Mouse (Mus musculus) stomach, embryonic 14.5 days (tissue): ENCODE measurements around the gene Pigl. TPM values are rescaled to one million over a fixed set of nuclear protein-coding genes. Genes with fewer than 3 reads are reported as not detected.
"Not testable (repeated sequence)": the region's sequence is repeated elsewhere in the genome, so short reads cannot be mapped to it uniquely, and the experiment has no call there.

Source experiments
- ATAC-seq: fragments of 200-750 bp; cut with Nextera tagmentation; 2 replicates; pipeline ENCODE4 v1.8.0; 2017; ENCODE audit warnings: low read depth, moderate TSS enrichment; ENCODE audit not compliant: insufficient number of reproducible peaks, insufficient read depth, low FRiP score
- H3K27ac ChIP-seq: fragments of 300-500 bp; sonication (generic); 2 replicates; pipeline ENCODE4 v1.5.1; 2014; ENCODE audit warnings: mild to moderate bottlenecking, low read length, moderate library complexity, mixed read lengths
- H3K27me3 ChIP-seq: fragments of 300-500 bp; sonication (generic); 2 replicates; pipeline ENCODE4 v1.6.1; 2014; ENCODE audit warnings: low read length, control low read depth, mixed read lengths; ENCODE audit not compliant: control insufficient read depth, insufficient read depth
- H3K36me3 ChIP-seq: fragments of 300-500 bp; sonication (generic); 2 replicates; pipeline ENCODE4 v1.6.1; 2014; ENCODE audit warnings: mild to moderate bottlenecking, control low read depth, low read length, moderate library complexity, mixed read lengths; ENCODE audit not compliant: control insufficient read depth, insufficient read depth
- H3K4me1 ChIP-seq: fragments of 300-500 bp; sonication (generic); 2 replicates; pipeline ENCODE4 v1.6.1; 2014; ENCODE audit warnings: low read length, control low read depth, mixed read lengths; ENCODE audit not compliant: control insufficient read depth, insufficient read depth
- H3K4me2 ChIP-seq: fragments of 300-500 bp; sonication (generic); replicated peaks from 2 replicates; pipeline ENCODE4 v1.6.1; 2014; ENCODE audit warnings: low read depth, low read length, control low read depth
- H3K4me3 ChIP-seq: fragments of 300-500 bp; sonication (generic); 2 replicates; pipeline ENCODE4 v1.5.1; 2014; ENCODE audit warnings: low read depth, low read length, control low read depth
- H3K9ac ChIP-seq: fragments of 300-500 bp; sonication (generic); replicated peaks from 2 replicates; pipeline ENCODE4 v1.6.1; 2014; ENCODE audit warnings: low read depth, mild to moderate bottlenecking, control low read depth, low read length, moderate library complexity, mixed read lengths
- H3K9me3 ChIP-seq: fragments of 300-500 bp; sonication (generic); 2 replicates; pipeline ENCODE4 v1.6.1; 2016; ENCODE audit warnings: low read depth, low read length, control low read depth; ENCODE audit not compliant: control insufficient read depth
- WGBS: fragments of 180-500 bp; shearing (Covaris S2); extraction: QIAGEN DNeasy Blood & Tissue Kit; methylation state at CpG from one replicate; pipeline ENCODE4 v1.1.7; 2014; 5-methylcytosine and 5-hydroxymethylcytosine counted together
- polyA plus RNA-seq: library from polyadenylated mRNA; unstranded; fragments of >200 nt; fragmentation: Nextera tagmentation; extraction: Ambion mirVana; gene quantifications from 2 replicates; pipeline ENCODE4 v1.2.1, GENCODE M21; 2014

Pigl gene
- polyA plus RNA-seq, 1 experiment from 2014 or later = 11.1 TPM

GRCm38 (mm10) chr11:62497181-62497580 is 38.9 kb downstream of the Pigl start:
- peaks cover 13% of the 10 kb centered on the region for H3K4me1 ChIP-seq
- H3K9me3 ChIP-seq = no peaks in the 10 kb centered on the region
- ATAC-seq = no peak
- no peaks in the 10 kb centered on the region for H3K36me3 ChIP-seq
- WGBS = 44% methylated on average over 3 of the region's 3 CpGs
- H3K9ac ChIP-seq = no peak overlapping the region
- H3K4me3 ChIP-seq = no peak overlapping the region
- no peak overlapping the region for H3K4me2 ChIP-seq
- no peaks in the 10 kb centered on the region for H3K27me3 ChIP-seq
- H3K27ac ChIP-seq = no peak overlapping the region

GRCm38 (mm10) chr11:62498802-62499201 is 40.5 kb downstream of the Pigl start:
- 86% methylated on average over 2 of the region's 2 CpGs for WGBS
- Histone ChIP-seq H3K4me1 (peaks cover 13% of the 10 kb centered on the region), H3K4me3 (no peak overlapping the region)

GRCm38 (mm10) chr11:62500529-62500928 is 42.3 kb downstream of the Pigl start:
- Histone ChIP-seq H3K27ac (no peak overlapping the region), H3K36me3 (no peaks in the 10 kb centered on the region), H3K4me3 (no peak overlapping the region), H3K4me2 (no peak overlapping the region), H3K9me3 (no peaks in the 10 kb centered on the region), H3K27me3 (no peaks in the 10 kb centered on the region), H3K4me1 (peaks cover 3% of the 10 kb centered on the region; the same call in 1 of the 2 replicates), H3K9ac (no peak overlapping the region)
- WGBS = 76% methylated on average over 2 of the region's 2 CpGs
- ATAC-seq = no peak

More at GRCm38 (mm10) chr11:62498802-62499201, 40.5 kb downstream of the Pigl start:
- Histone ChIP-seq H3K9ac (no peak overlapping the region), H3K4me2 (no peak overlapping the region), H3K27me3 (no peaks in the 10 kb centered on the region), H3K36me3 (no peaks in the 10 kb centered on the region), H3K9me3 (no peaks in the 10 kb centered on the region), H3K27ac (no peak overlapping the region)
- ATAC-seq = no peak

- no peak for ATAC-seq
- H3K27me3 ChIP-seq = no peaks in the 10 kb centered on the region
- H3K27ac ChIP-seq = no peak overlapping the region
- no peak overlapping the region for H3K9ac ChIP-seq
- H3K9me3 ChIP-seq = no peaks in the 10 kb centered on the region
- no peak overlapping the region for H3K4me3 ChIP-seq
- no peak overlapping the region for H3K4me2 ChIP-seq
- H3K4me1 ChIP-seq = no peaks in the 10 kb centered on the region
- 82% methylated on average over 4 of the region's 4 CpGs for WGBS
- no peaks in the 10 kb centered on the region for H3K36me3 ChIP-seq
Observed at GRCm38 (mm10) chr11:62507683-62508082, 49.4 kb downstream of the Pigl start.

- H3K4me3 ChIP-seq, H3K27ac ChIP-seq, H3K9ac ChIP-seq, H3K9me3 ChIP-seq, H3K27me3 ChIP-seq, H3K4me2 ChIP-seq, H3K4me1 ChIP-seq, H3K36me3 ChIP-seq, ATAC-seq: not testable (repeated sequence)
- 95% methylated on average over 13 of the region's 13 CpGs for WGBS
Observed at GRCm38 (mm10) chr11:62508365-62508764, 50.1 kb downstream of the Pigl start.

- ATAC-seq, H3K9me3 ChIP-seq, H3K27ac ChIP-seq, H3K9ac ChIP-seq, H3K4me3 ChIP-seq, H3K4me2 ChIP-seq, H3K4me1 ChIP-seq, H3K27me3 ChIP-seq, H3K36me3 ChIP-seq: not testable (repeated sequence)
- WGBS = 91% methylated on average over 5 of the region's 5 CpGs
Observed at GRCm38 (mm10) chr11:62508816-62509215, 50.6 kb downstream of the Pigl start.

GRCm38 (mm10) chr11:62509571-62509970 is 51.3 kb downstream of the Pigl start:
- no peaks in the 10 kb centered on the region for H3K36me3 ChIP-seq
- WGBS = 48% methylated on average over 3 of the region's 3 CpGs
- H3K4me1 ChIP-seq = no peaks in the 10 kb centered on the region
- no peak overlapping the region for H3K27ac ChIP-seq
- no peak overlapping the region for H3K9ac ChIP-seq
- H3K4me3 ChIP-seq = no peak overlapping the region
- no peak for ATAC-seq
- no peaks in the 10 kb centered on the region for H3K9me3 ChIP-seq
- H3K27me3 ChIP-seq = no peaks in the 10 kb centered on the region
- no peak overlapping the region for H3K4me2 ChIP-seq

GRCm38 (mm10) chr11:62510956-62511355 is 52.7 kb downstream of the Pigl start:
- Histone ChIP-seq H3K4me2 (no peak overlapping the region), H3K36me3 (no peaks in the 10 kb centered on the region), H3K27me3 (no peaks in the 10 kb centered on the region), H3K4me3 (no peak overlapping the region), H3K9me3 (no peaks in the 10 kb centered on the region), H3K9ac (no peak overlapping the region), H3K27ac (no peak overlapping the region), H3K4me1 (no peaks in the 10 kb centered on the region)
- 86% methylated on average over 5 of the region's 5 CpGs for WGBS
- ATAC-seq = no peak

- 80% methylated on average over 13 of the region's 13 CpGs for WGBS
- no peak overlapping the region for H3K9ac ChIP-seq
- ATAC-seq = no peak
- no peak overlapping the region for H3K27ac ChIP-seq
- H3K4me3 ChIP-seq = no peak overlapping the region
- H3K4me1 ChIP-seq = no peaks in the 10 kb centered on the region
- H3K9me3 ChIP-seq = no peaks in the 10 kb centered on the region
- H3K27me3 ChIP-seq = no peaks in the 10 kb centered on the region
- no peak overlapping the region for H3K4me2 ChIP-seq
- H3K36me3 ChIP-seq = no peaks in the 10 kb centered on the region
Observed at GRCm38 (mm10) chr11:62511444-62512202, 53.4 kb downstream of the Pigl start.
